9 mouse cellular contexts compared by ENCODE assay signal in the genomic region with DNA sequence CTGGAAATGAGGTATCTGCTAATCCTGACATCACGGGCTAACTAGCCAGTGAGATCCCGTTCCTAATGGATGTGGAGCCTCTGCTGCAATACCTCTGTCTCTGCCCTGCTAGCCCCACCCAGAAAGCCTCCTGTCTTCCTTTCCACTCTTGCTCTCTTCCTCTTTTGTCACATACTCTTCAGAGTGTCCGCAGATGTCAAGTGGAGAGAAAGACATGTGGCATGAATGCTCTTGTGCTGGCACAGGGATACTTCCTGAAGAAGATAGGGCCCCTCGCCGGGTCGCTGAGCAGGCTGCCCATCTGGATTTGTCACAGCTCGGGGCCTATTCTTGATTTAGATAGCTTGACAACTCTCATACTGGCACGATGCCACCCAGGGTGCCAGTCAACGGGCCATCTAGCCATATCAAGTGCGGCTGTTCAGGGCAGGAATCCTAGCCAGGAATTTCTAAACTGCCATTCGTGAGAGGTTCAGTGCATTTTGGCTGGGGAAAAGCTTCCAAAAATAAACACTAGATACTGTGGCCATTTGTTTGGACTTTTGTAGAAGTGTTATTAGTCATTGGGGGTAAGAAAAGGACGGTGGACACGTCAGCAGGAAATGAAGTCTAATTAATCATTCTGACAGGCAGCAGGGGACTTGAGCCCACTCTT. TPM values are rescaled to one million over a fixed set of nuclear protein-coding genes. Genes with fewer than 3 reads are reported as not detected.
DNase-seq lines count a peak whose midpoint lies in the region; ATAC-seq and TF ChIP-seq lines count a peak whose summit lies in the region.
"Had no signal": no experiment of that assay in that cellular context is flagged by ENCODE, and none has a peak within 500 bp of the region (broad histone marks: within the 10 kb centered on the region; RNA-seq: fewer than 3 reads in every experiment).

No protein-coding gene starts in this region.

- H3K9me3 ChIP-seq in neural tube, embryonic 11.5 days (ENCODE audit: control insufficient read depth, low read length) = no peaks in the 10 kb centered on the region
- no peaks in the 10 kb centered on the region for H3K9me3 ChIP-seq in liver, embryonic 13.5 days (replicated peaks)

- H3K4me2 ChIP-seq in neural tube, embryonic 11.5 days (ENCODE audit: low read depth) = no peak overlapping the region
- no peak overlapping the region for H3K4me2 ChIP-seq in liver, embryonic 13.5 days

- H3K27me3 ChIP-seq in neural tube, embryonic 11.5 days (ENCODE audit: control insufficient read depth, insufficient read depth, low read length) = no peaks in the 10 kb centered on the region
- H3K27me3 ChIP-seq in liver, embryonic 13.5 days = no peaks in the 10 kb centered on the region

- 54% methylated on average over 13 of the region's 13 CpGs for WGBS in neural tube, embryonic 11.5 days
- 31% methylated on average over 13 of the region's 13 CpGs for WGBS in liver, embryonic 13.5 days (ENCODE audit: insufficient replicate concordance)

- intact Hi-C loops in heart, postnatal 14 days (cut with DNase I) = loop anchor here (10.0 kb wide), 1 partner anchor 712 kb away; no protein-coding TSS in a partner anchor

- peak; percentile 27 for DNase-seq in neural tube, embryonic 11.5 days (ENCODE audit: low spot score)
- DNase-seq in neural tube, embryonic 10.5 days (ENCODE audit: extremely low spot score, low spot score) = no peak
- peak; percentile 79 to 86 for DNase-seq in heart, postnatal 14 days
- DNase-seq in liver, embryonic 13.5 days = no peak
- DNase-seq in skeletal muscle tissue, adult 2 months (ENCODE audit: low read depth, low spot score) = peak; percentile 82
- DNase-seq in thymus, postnatal 10 days (ENCODE audit: low spot score in 2 of 2) = no peak

- TF ChIP-seq POLR2A in embryonic fibroblast, embryonic 13.5 days (IDR thresholded peaks at IDR 0.05; ENCODE audit: low read depth, low read length) = no peak

- no peak overlapping the region for H3K4me3 ChIP-seq in neural tube, embryonic 11.5 days (ENCODE audit: low read depth, low read length)
- no peak overlapping the region for H3K4me3 ChIP-seq in embryonic fibroblast, embryonic 13.5 days (ENCODE audit: insufficient read depth, low read length)
- no peak overlapping the region for H3K4me3 ChIP-seq in liver, embryonic 13.5 days (replicated peaks)
- H3K4me3 ChIP-seq: left cerebral cortex, adult 2 months had no signal

- no peak for TF ChIP-seq CTCF in embryonic fibroblast, embryonic 13.5 days (IDR thresholded peaks at IDR 0.05; ENCODE audit: borderline replicate concordance, insufficient read depth, low read length)

- H3K9ac ChIP-seq in neural tube, embryonic 11.5 days (ENCODE audit: low read length) = no peak overlapping the region
- H3K9ac ChIP-seq in liver, embryonic 13.5 days = no peak overlapping the region

- no peaks in the 10 kb centered on the region for H3K36me3 ChIP-seq in neural tube, embryonic 11.5 days (ENCODE audit: control insufficient read depth, insufficient read depth, low read length)
- H3K36me3 ChIP-seq in liver, embryonic 13.5 days = no peaks in the 10 kb centered on the region

- H3K4me1 ChIP-seq in neural tube, embryonic 11.5 days (ENCODE audit: control insufficient read depth, insufficient read depth, low read length) = no peaks in the 10 kb centered on the region
- H3K4me1 ChIP-seq in embryonic fibroblast, embryonic 13.5 days (ENCODE audit: control insufficient read depth, insufficient read depth, low read length) = peaks cover 11% of the 10 kb centered on the region
- 0 out of 2 replicates have a peak, but pooled peaks cover 4% of the 10 kb centered on the region for H3K4me1 ChIP-seq in liver, embryonic 13.5 days (replicated peaks)

- no peak overlapping the region for H3K27ac ChIP-seq in neural tube, embryonic 11.5 days (ENCODE audit: low read depth, low read length)
- H3K27ac ChIP-seq in embryonic fibroblast, embryonic 13.5 days (ENCODE audit: insufficient read depth, low read length) = peak overlapping the region; percentile 95
- H3K27ac ChIP-seq in liver, embryonic 13.5 days = peak overlapping the region; percentile 13; the same call in 1 of the 2 replicates
- H3K27ac ChIP-seq: left cerebral cortex, adult 2 months had no signal

- ATAC-seq in neural tube, embryonic 11.5 days (ENCODE audit: insufficient read depth, low FRiP score, low TSS enrichment) = no peak
- no peak for ATAC-seq in liver, embryonic 13.5 days (ENCODE audit: low read depth)
- no peak for ATAC-seq in frontal cortex, adult (ENCODE audit: low TSS enrichment)

RNA-seq across cellular contexts. Expression of a gene that starts 35.8 kb away (rescaled TPM):
- 58.4 and 62.4 TPM in 2 replicates for polyA plus RNA-seq in neural tube, embryonic 11.5 days (2014; fragmentation: Nextera tagmentation; extraction: Ambion mirVana)
- polyA plus RNA-seq in embryonic fibroblast, embryonic 13.5 days (2011; ENCODE audit: insufficient read length, low read depth, missing spikeins) = 37.6 and 39.3 TPM in 2 replicates
- 10 to 100 TPM; 20.9 to 22.9 TPM for total RNA-seq in heart, postnatal 14 days (2021)
- polyA plus RNA-seq in liver, embryonic 13.5 days (2015; fragmentation: Nextera tagmentation; extraction: Ambion mirVana) = 27.5 and 37.6 TPM in 2 replicates

Comparison
In these comparisons a context has a peak if more than half of its experiments do, and no peak if none do; other contexts are left out.
1. DNase-seq: peak in neural tube, embryonic 11.5 days (single experiment), heart, postnatal 14 days (2 of 2) and skeletal muscle tissue, adult 2 months (single experiment); none in neural tube, embryonic 10.5 days (single experiment), liver, embryonic 13.5 days (single experiment) and thymus, postnatal 10 days (0 of 2).